Mouse (Mus musculus): ENCODE results near the gene Gipc3.

Gipc3 gene

GRCm38 (mm10) chr10:81342686-81343505, at the start of gene Gipc3:
Gene Gipc3 (minus strand): TSS chr10:81343266.
- DNase-seq (ENCODE audit: low read depth, low spot score): no peak

GRCm38 (mm10) chr10:81392781-81393185, 49.7 kb upstream of the Gipc3 start, which contains the start of gene Smim24:
Gene Smim24 (plus strand): TSS chr10:81393051.
- DNase-seq (ENCODE audit: low read depth, low spot score): no peak

DNA sequence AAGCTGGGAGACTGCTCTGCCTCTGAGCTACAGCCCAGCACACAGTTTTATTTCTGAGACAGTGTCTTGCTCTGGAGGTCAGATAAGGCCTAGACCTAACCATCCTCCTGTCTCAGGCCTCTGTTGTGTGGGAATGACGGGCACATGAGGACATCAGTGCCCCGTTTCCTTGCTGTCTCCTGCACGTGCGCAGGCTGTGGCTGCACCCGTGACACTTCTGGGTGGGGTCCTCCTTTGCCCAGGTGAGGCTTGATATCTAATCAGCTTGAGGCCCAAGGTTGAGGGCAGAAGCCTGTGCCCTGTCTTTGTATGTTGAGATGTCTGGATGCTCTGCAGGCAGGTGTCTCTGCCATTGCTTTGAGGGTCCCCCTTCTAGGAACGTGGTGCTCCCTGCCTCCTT, 49.2 kb upstream of the Gipc3 start:
- DNase-seq (ENCODE audit: low read depth, low spot score): no peak

GRCm38 (mm10) chr10:81390678-81390965, 47.6 kb upstream of the Gipc3 start:
- no peak for DNase-seq (ENCODE audit: low read depth, low spot score)

GRCm38 (mm10) chr10:81389801-81390677, 47.0 kb upstream of the Gipc3 start:
- peak; percentile 65 for DNase-seq (ENCODE audit: low read depth, low spot score)

- no peak for DNase-seq (ENCODE audit: low read depth, low spot score)
Observed at GRCm38 (mm10) chr10:81389373-81389772, 46.3 kb upstream of the Gipc3 start.

- no peak for DNase-seq (ENCODE audit: low read depth, low spot score)
Observed at GRCm38 (mm10) chr10:81388505-81389055, 45.5 kb upstream of the Gipc3 start, which contains the start of gene Gm48552. Gene Gm48552 (plus strand): TSS chr10:81389005.

GRCm38 (mm10) chr10:81387716-81388115, 44.6 kb upstream of the Gipc3 start:
- no peak for DNase-seq (ENCODE audit: low read depth, low spot score)

DNA sequence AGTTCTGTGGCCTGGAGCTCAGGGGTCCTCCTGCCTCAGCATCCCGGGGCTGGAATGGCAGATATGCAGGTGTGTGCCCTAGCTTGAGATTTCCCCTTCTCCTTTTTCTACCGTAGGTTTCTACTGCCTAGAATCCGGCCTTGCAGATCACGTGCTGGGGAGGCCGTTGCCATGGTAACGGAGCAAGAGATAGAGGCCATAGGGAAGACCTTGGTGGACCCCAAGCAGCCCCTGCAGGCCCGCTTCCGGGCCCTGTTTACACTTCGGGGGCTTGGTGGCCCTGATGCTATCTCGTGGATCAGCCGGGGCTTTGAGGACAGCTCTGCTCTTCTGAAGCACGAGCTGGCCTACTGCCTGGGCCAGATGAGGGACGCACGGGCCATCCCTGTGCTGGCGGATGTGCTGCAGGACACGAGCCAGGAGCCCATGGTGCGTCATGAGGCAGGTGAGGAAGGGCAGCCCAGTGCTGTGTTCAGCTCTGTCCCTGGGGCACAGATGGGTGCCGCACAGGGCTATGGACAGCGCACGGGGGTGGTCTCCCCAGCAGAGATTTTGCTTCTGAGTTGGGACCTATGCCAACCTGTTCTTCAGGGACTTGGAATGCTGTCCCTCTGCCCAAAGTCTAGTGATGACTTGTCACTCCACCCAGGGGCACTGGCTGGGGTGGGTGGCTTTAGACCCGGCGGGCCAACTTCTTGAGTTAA, 42.7 kb upstream of the Gipc3 start:
- no peak for DNase-seq (ENCODE audit: low read depth, low spot score)

- DNase-seq (ENCODE audit: low read depth, low spot score): no peak
Observed at GRCm38 (mm10) chr10:81384605-81384982, 41.5 kb upstream of the Gipc3 start.

DNA sequence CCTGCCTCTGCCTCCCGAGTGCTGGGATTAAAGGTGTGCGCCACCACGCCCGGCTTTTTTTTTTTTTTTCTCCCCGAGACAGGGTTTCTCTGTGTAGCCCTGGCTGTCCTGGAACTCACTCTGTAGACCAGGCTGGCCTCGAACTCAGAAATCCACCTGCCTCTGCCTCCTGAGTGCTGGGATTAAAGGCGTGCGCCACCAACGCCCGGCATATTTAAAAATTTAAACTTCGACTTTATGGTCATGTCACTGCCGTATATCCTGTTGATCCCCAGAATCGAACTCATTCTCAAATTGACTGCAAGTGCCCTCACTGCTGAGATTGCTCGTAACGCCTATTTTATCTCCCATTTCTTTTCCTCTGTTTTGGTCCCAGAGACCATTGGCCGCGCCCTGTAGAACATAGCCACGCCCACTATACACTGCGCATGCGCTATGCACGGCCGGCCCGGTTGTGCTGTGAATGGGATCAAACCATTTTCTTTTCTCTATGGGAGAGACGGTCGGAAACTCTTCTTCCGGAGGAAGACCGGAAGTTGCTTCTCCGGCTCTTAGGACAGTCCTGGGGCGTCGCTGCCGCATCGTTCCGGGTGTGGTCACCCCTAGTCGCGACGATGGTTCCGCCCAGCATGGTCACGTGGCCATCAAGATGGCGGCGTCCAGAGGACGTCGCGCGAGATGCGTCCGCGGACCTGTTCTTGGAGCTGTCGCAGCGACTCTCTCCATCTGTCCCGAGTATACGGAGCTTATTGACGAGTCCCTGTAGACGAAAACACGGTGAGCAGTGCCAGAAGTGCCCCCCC, 40.9 kb upstream of the Gipc3 start, which contains the start of the genes Dohh and Gm48551:
Gene Dohh (plus strand): TSS at position 627 of the 803 bp plus-strand sequence.
Gene Gm48551 (plus strand): TSS at position 665 of the 803 bp plus-strand sequence.
- peak; percentile 100 for DNase-seq (ENCODE audit: low read depth, low spot score)

DNA sequence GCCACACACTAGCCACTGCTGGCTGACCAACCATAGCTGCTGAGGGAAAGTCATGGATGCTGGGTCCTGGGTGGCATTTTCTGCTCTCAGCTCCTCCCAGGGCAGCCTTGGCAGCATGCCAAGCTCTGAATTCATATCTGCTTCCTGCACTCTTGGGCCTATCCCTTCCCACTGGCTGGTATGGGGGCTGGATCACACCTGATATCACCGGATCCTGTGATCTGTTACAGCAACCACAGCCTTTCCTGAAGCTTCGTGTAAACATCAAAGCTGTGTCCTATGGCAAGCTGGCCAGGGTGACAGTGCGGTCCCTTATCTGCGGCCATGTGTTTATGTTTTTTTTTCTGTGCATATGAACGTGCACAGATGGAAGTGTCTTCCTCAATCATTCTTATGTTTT, 39.0 kb upstream of the Gipc3 start:
- DNase-seq (ENCODE audit: low read depth, low spot score): no peak

DNA sequence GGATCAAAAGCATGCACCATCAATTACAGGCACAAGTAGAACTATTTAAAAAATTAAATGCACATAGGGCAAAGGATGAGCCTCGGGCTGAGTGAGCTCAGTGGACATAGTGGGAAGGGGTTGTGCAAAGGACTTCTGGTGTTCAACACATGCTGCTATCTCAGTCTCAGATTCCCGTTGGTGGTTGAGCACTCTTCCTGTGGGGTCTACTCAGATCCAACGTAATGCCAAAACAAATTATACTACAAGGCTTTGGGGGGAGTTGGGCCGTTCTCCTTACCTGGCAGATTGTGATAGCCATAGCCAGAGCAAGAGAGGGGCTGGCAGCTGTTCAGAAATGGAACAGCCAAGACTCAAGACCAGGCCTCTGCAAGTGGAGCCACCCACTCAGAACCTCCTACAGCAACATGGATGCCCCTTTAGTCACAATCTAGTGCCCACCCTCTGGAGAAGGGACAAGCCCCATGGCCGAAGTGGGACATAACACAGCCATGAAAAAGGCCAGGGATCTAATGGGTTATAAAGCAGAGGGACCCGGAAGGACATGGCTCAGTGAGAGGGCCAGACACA, 36.8 kb upstream of the Gipc3 start:
- DNase-seq (ENCODE audit: low read depth, low spot score): no peak

- DNase-seq (ENCODE audit: low read depth, low spot score): no peak
Observed at GRCm38 (mm10) chr10:81379183-81379553, 36.1 kb upstream of the Gipc3 start.

DNA sequence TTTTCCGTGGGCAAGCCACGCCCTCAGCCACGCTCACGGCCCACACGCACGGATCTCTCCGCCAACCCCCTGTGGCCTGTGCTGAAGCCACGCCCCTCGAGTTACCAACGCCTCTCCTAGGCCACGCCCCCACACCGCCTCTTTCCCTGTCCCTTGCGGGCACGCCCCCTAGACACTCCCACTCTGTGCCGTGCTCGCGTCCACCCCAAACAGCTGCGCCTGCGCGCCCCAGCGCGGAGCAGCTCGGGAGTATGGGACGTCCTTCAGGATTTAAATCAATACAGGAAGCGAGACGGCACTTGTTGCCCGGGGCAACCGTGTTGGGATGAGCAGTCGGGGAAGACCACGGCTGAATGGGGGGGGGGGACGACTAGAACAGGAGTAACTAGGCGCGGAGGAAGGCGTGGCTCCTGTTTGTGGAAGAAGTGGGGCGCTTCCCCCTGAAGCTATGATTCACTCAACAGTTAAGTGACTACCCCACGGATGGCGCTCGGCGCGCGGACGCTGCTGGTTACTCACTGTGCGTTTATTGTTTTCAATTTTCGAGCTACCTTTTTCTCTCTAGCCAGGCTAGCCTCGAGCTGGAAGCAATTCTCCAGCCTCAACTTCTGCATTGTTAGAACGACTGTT, 35.6 kb upstream of the Gipc3 start:
- DNase-seq (ENCODE audit: low read depth, low spot score): peak; percentile 100

DNA sequence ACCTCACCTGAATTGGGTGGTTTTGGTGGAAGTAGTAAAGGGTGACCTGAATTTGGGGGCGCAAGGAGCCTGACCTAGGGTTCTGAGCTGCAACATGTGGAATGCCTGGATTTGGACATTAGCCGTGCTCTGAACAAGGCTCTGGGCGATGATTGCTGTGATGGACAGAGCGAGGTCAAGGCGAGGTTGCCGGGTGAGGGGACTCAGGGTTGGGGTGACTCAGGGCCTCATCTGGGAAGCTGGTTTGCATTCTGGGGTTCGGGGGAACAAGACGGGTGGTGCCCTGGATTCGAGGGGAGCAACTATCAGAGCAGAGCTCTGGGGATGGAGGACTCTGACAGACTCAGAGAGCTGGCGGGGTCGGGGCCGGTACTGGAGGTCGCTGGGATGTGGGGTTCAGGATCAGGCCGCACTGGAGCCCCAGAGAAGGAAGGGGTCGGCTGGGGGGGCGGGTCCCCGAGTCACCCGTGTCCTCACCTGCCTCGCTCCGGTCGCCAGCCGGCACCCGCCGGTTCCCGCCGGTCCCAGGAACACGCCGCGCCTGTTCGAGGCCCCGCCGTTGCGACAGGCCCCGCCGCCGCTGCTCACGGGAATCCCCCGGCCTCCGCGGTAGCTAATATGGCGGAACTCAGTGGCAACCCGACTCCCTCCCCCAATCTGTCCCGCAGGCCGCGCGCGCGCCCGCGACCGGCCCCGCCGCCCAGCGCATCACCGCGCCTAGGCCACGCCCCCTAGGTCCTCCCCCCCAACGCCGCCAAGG, 34.9 kb upstream of the Gipc3 start, which contains the start of gene Fzr1:
Gene Fzr1 (minus strand): TSS at position 724 of the 760 bp plus-strand sequence.
- DNase-seq (ENCODE audit: low read depth, low spot score): no peak

GRCm38 (mm10) chr10:81377362-81377664, 34.2 kb upstream of the Gipc3 start:
- DNase-seq (ENCODE audit: low read depth, low spot score): no peak

DNA sequence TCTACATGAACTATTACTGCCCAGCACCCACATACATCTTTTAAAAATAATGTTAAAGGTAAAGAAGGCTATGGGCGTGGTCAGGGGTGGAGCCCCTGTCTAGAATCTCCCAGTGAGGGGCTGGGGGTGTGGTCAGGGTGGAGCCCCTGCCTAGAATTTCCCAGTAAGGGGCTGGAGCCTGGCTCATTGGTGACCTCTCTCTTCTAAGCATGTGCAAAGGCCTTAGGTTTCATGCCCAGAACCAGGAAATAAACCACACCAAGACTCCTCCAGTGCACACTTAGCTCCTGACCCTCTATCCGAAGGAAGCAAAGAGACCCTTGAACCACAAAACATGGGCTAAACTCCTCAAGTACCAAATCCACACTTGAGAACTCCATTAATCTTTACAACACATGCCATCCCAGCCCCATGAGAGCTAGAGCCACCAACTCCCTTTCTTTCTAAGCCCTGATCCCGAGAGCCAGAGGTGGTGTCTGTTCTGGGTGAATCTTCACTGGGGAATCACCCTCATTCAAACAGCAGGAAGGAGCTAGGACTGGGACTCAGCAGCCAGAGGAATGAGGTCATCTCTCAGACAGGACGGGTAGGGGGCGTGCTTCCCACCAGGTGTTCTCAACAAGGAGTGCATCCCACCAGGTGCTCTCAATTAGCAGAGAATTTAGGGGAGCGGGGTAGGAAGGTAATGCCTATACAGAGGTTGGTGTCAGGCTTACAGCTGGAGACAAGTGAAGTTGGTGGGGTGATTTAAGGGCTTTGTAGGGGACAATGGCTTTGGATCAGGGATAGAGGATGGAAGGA, 33.7 kb upstream of the Gipc3 start:
- DNase-seq (ENCODE audit: low read depth, low spot score): no peak

DNA sequence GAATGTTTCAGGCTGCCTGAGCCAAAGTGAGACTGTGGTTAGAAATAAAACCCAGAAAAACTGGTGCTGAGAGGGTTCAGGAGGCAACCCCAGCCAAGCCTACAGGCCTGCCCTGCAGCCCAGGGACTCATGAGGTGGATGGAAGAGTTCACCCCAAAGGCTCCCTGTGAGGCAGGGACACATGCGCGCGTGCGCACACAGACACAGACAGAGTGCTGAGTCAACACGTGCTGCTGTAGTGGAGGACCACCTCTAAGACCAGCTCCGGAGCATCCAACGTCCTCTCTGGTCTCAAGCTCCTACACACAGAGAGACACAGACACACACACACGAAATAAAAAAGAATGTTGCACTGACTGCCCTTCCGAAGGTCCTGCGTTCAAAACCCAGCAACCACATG, 32.3 kb upstream of the Gipc3 start:
- DNase-seq (ENCODE audit: low read depth, low spot score): no peak

Data from brain, adult 2 months (tissue).